Mouse (Mus musculus) brain, embryonic 14.5 days (tissue): ENCODE measurements around the gene Hoxa10.

Experiments used
- CTCF ChIP-seq: fragments of 200-500 bp; IDR thresholded peaks from 2 replicates; pipeline ENCODE4 v1.5.1; 2012; ENCODE audit warnings: inconsistent platforms, mild to moderate bottlenecking, moderate library complexity, borderline replicate concordance; ENCODE audit not compliant: insufficient read depth, insufficient read length; ENCODE audit errors: extremely low read depth
- POLR2A ChIP-seq: fragments of 200-500 bp; IDR thresholded peaks from 2 replicates; pipeline ENCODE4 v1.6.1; 2012; ENCODE audit warnings: mild to moderate bottlenecking, inconsistent platforms, borderline replicate concordance; ENCODE audit not compliant: poor library complexity, insufficient read depth, insufficient read length, severe bottlenecking; ENCODE audit errors: extremely low read depth

GRCm38 (mm10) chr6:52252775-52253376 lies 12.2 kb upstream of the Hoxa10 start:
- TF ChIP-seq CTCF: no peak
- no peak for TF ChIP-seq POLR2A
